Mouse (Mus musculus) neural tube, embryonic 14.5 days (tissue): ENCODE measurements at regions not wholly inside any gene's neighbourhood (a gene's known extent, or its start where the extent isn't known, plus 50 kb on each side); places are given as distances from the start of the nearest gene placed in this dataset.
A peak's percentile ranks its signal among the peaks of the same experiment; 100 is the strongest.

Source experiments
- ATAC-seq: fragments of 200-750 bp; cut with Nextera tagmentation; 2 replicates; pipeline ENCODE4 v1.8.0; 2017; ENCODE audit warnings: low read depth, mild to moderate bottlenecking, moderate TSS enrichment, moderate library complexity
- H3K27ac ChIP-seq: fragments of 300-500 bp; sonication (generic); 2 replicates; pipeline ENCODE4 v1.5.1; 2014; ENCODE audit warnings: low read depth, mild to moderate bottlenecking, control low read depth, low read length, moderate library complexity, mixed read lengths
- H3K27me3 ChIP-seq: fragments of 300-500 bp; sonication (generic); 2 replicates; pipeline ENCODE4 v1.6.1; 2014; ENCODE audit warnings: low read length; ENCODE audit not compliant: control insufficient read depth, insufficient read depth
- H3K36me3 ChIP-seq: fragments of 300-500 bp; sonication (generic); 2 replicates; pipeline ENCODE4 v1.6.1; 2014; ENCODE audit warnings: low read length, mixed read lengths; ENCODE audit not compliant: control insufficient read depth, insufficient read depth
- H3K4me1 ChIP-seq: fragments of 300-500 bp; sonication (generic); 2 replicates; pipeline ENCODE4 v1.6.1; 2014; ENCODE audit warnings: low read length; ENCODE audit not compliant: control insufficient read depth, insufficient read depth
- H3K4me2 ChIP-seq: fragments of 300-500 bp; sonication (generic); 2 replicates; pipeline ENCODE4 v1.6.1; 2014; ENCODE audit warnings: mild to moderate bottlenecking, low read depth, low read length, control low read depth
- H3K4me3 ChIP-seq: fragments of 300-500 bp; sonication (generic); 2 replicates; pipeline ENCODE4 v1.5.1; 2014; ENCODE audit warnings: low read depth, low read length, control low read depth, mixed read lengths
- H3K9ac ChIP-seq: fragments of 300-500 bp; sonication (generic); replicated peaks from 2 replicates; pipeline ENCODE4 v1.6.1; 2014; ENCODE audit warnings: low read depth, mild to moderate bottlenecking, control low read depth, low read length, mixed read lengths
- H3K9me3 ChIP-seq: fragments of 300-500 bp; sonication (generic); 2 replicates; pipeline ENCODE4 v1.6.1; 2016; ENCODE audit warnings: low read length; ENCODE audit not compliant: control insufficient read depth
- WGBS: fragments of 180-500 bp; shearing (Covaris S2); extraction: QIAGEN DNeasy Blood & Tissue Kit; methylation state at CpG from one replicate; pipeline ENCODE4 v1.1.7; 2014; 5-methylcytosine and 5-hydroxymethylcytosine counted together

DNA sequence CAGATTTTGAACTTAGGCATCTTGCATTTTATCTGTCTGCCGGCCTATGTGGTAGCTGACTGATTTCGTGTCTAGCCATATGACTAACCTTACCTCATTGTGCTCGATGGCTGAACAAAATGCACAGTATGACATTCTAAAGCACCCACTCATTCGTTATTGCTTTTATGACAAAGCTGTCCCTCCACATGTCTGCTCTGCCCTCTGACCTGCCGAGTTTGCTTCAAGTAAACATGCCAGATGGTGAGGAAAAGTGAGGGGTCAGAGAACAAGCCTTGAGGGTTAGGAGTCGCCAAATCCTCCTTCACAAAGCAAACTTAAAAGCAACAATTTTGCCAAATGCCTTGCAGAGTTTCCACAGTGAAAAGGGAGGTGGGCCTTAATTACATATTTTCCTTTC lies 196.0 kb upstream of the Elavl2 start:
- no peak for ATAC-seq
- Histone ChIP-seq H3K4me3 (no peak overlapping the region), H3K36me3 (no peaks in the 10 kb centered on the region), H3K9me3 (no peaks in the 10 kb centered on the region), H3K27me3 (no peaks in the 10 kb centered on the region), H3K4me1 (no peaks in the 10 kb centered on the region), H3K4me2 (no peak overlapping the region), H3K9ac (no peak overlapping the region), H3K27ac (no peak overlapping the region)
- WGBS = 66% methylated on average over 6 of the region's 6 CpGs

DNA sequence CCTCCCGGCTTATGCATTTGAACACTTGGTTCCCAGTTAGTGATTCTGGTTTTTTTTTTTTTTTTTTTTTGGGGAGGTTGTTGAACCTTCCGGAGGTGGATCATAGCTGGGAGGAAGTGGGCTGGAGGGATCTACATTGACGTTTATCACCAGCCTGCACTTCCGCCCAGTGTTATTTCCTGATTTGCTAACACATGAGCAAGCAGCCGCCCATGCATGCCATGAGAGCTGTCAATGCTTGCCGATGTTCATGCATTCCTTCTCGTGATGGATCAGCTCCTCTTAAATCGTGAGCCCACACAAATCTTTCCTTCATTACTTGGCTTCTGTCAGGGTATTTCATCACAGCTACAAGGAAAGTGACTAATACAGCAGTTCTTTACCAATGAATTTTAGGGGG lies 195.2 kb upstream of the Elavl2 start:
- H3K9me3 ChIP-seq = no peaks in the 10 kb centered on the region
- H3K27ac ChIP-seq = no peak overlapping the region
- no peaks in the 10 kb centered on the region for H3K36me3 ChIP-seq
- ATAC-seq = no peak
- no peaks in the 10 kb centered on the region for H3K4me1 ChIP-seq
- H3K27me3 ChIP-seq = no peaks in the 10 kb centered on the region
- no peak overlapping the region for H3K4me3 ChIP-seq
- WGBS = 67% methylated on average over 8 of the region's 8 CpGs
- no peak overlapping the region for H3K9ac ChIP-seq
- no peak overlapping the region for H3K4me2 ChIP-seq

GRCm38 (mm10) chr4:91589779-91590178 lies 189.2 kb upstream of the Elavl2 start:
- no peaks in the 10 kb centered on the region for H3K36me3 ChIP-seq
- WGBS = 84% methylated on average over 3 of the region's 3 CpGs
- H3K4me3 ChIP-seq = no peak overlapping the region
- no peak overlapping the region for H3K9ac ChIP-seq
- H3K4me2 ChIP-seq = no peak overlapping the region
- H3K9me3 ChIP-seq = no peaks in the 10 kb centered on the region
- H3K27ac ChIP-seq = no peak overlapping the region
- no peaks in the 10 kb centered on the region for H3K4me1 ChIP-seq
- H3K27me3 ChIP-seq = no peaks in the 10 kb centered on the region
- ATAC-seq = no peak

GRCm38 (mm10) chr4:91587541-91588059 lies 187.0 kb upstream of the Elavl2 start:
- 92% methylated on average over 1 of the region's 1 CpGs for WGBS
- H3K36me3 ChIP-seq = no peaks in the 10 kb centered on the region
- no peaks in the 10 kb centered on the region for H3K4me1 ChIP-seq
- H3K27me3 ChIP-seq = no peaks in the 10 kb centered on the region
- no peak for ATAC-seq
- H3K9ac ChIP-seq = no peak overlapping the region
- no peak overlapping the region for H3K27ac ChIP-seq
- H3K4me3 ChIP-seq = no peak overlapping the region
- H3K9me3 ChIP-seq = no peaks in the 10 kb centered on the region
- H3K4me2 ChIP-seq = no peak overlapping the region

DNA sequence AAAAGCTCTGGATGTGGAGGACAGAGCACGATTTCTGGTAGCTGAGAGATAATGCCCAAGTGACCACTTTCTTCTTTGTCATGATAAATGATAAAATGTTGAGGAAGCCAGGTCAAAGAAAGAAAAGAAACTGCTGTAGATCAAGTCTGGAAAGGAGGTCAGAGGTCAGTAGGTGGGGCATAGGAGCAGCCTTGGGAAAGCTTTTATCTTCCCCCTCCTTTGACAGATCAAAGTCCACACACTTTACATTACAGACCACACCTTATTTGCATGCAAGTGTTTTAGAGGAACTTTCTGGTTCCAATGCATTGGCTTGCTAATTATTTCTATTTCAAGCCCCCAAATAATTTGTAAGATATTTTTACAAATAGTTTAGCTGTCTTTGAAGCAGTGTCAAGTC lies 182.4 kb upstream of the Elavl2 start:
- WGBS = 44% methylated on average over 1 of the region's 1 CpGs
- Histone ChIP-seq H3K4me3 (no peak overlapping the region), H3K27ac (no peak overlapping the region), H3K9me3 (no peaks in the 10 kb centered on the region), H3K36me3 (no peaks in the 10 kb centered on the region), H3K4me2 (no peak overlapping the region), H3K4me1 (no peaks in the 10 kb centered on the region), H3K27me3 (no peaks in the 10 kb centered on the region), H3K9ac (no peak overlapping the region)
- no peak for ATAC-seq

DNA sequence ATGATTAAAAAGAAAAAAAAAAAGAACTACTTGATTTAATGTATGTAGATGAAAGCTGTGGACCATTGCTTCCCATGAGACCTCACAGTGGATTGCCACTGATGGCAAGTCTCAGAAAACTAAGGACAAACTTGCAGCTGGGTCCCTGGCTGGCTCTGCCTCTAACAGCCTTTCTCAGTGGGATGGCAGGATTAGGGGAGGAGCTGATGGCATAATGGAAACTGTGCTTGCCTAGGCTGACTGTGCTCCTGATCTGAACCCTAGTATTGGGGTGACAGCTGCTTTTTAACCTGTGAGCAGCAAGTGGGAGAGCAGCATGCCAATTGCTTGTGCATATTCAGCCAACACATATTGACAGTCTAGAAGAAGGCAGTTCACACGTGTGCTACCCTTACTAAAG lies 156.9 kb upstream of the Elavl2 start:
- Histone ChIP-seq H3K27ac (no peak overlapping the region), H3K4me2 (no peak overlapping the region), H3K36me3 (no peaks in the 10 kb centered on the region), H3K9me3 (no peaks in the 10 kb centered on the region), H3K4me1 (no peaks in the 10 kb centered on the region), H3K4me3 (no peak overlapping the region), H3K27me3 (no peaks in the 10 kb centered on the region), H3K9ac (no peak overlapping the region)
- WGBS = 28% methylated on average over 1 of the region's 1 CpGs
- peak; percentile 54; the same call in 1 of the 2 replicates for ATAC-seq

DNA sequence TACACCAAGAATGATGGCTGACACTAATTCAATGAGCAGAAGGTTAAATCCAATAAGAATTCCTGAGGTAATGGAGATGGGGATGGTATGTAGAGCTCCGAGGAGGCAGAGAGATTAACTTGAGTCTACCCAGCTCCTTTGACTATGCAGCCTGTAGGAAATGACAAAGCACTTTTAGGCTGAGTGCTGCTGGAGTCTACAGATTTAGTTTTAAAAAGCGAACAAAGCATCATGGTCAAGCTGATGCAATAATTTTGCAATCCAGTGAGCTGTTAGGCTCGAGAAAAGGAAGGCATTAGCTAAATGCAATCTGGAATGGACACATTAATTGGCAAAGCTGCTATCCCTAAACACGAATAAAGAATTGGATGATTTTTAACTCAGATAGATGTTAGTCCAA lies 156.4 kb upstream of the Elavl2 start:
- H3K9ac ChIP-seq = no peak overlapping the region
- no peaks in the 10 kb centered on the region for H3K27me3 ChIP-seq
- WGBS = 58% methylated on average over 4 of the region's 4 CpGs
- H3K27ac ChIP-seq = no peak overlapping the region
- ATAC-seq = no peak
- no peaks in the 10 kb centered on the region for H3K36me3 ChIP-seq
- no peak overlapping the region for H3K4me2 ChIP-seq
- no peaks in the 10 kb centered on the region for H3K4me1 ChIP-seq
- no peak overlapping the region for H3K4me3 ChIP-seq
- H3K9me3 ChIP-seq = no peaks in the 10 kb centered on the region

- Histone ChIP-seq H3K9ac (no peak overlapping the region), H3K4me1 (no peaks in the 10 kb centered on the region), H3K4me3 (no peak overlapping the region), H3K4me2 (no peak overlapping the region), H3K27me3 (no peaks in the 10 kb centered on the region), H3K9me3 (no peaks in the 10 kb centered on the region), H3K27ac (no peak overlapping the region), H3K36me3 (no peaks in the 10 kb centered on the region)
- ATAC-seq = no peak
- 86% methylated on average over 4 of the region's 4 CpGs for WGBS
Observed at GRCm38 (mm10) chr4:91524367-91524766, 123.8 kb upstream of the Elavl2 start.

DNA sequence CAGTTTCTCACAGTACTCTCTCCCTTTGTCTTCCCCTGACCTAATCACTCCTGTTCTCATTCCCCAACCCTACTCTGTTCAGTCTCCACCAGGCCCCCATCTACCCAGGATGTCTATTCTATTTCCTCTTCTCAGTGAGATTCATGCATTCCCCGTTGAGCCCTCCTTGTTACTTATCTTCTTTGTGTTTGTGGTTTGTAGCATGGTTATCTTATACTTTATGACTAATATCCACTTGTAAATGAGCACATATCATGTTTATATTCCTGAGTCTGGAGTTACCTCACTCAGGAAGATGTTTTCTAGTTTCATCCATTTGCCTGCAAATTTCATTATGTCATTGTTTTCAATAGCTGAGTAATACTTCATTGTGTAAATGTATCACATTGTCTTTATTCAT lies 111.0 kb upstream of the Elavl2 start:
- Histone ChIP-seq H3K36me3 (no peaks in the 10 kb centered on the region), H3K27ac (no peak overlapping the region), H3K4me2 (no peak overlapping the region), H3K9ac (no peak overlapping the region), H3K4me1 (no peaks in the 10 kb centered on the region), H3K27me3 (no peaks in the 10 kb centered on the region), H3K9me3 (no peaks in the 10 kb centered on the region), H3K4me3 (no peak overlapping the region)
- no peak for ATAC-seq
- 87% methylated on average over 1 of the region's 1 CpGs for WGBS

DNA sequence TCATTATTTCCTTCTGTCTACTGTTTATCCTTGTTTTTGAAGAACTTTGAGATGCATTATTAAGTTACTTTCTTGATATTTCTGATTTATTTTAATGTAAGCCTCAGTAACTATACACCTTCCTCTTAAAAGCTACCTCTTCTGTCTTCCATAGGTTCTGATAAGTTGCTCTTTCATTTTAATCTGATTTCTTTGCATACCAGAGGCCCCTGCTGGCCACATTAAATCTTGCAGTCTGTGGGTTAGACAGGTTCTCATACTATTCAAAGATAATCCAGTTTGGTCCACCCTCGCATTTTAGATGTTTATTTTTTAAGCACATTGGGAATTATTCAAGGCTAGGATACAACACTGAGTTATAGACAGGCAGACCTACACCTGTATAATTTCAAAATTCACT lies 109.4 kb upstream of the Elavl2 start:
- Histone ChIP-seq H3K27ac (no peak overlapping the region), H3K36me3 (no peaks in the 10 kb centered on the region), H3K9ac (no peak overlapping the region), H3K4me2 (no peak overlapping the region), H3K4me3 (no peak overlapping the region), H3K9me3 (no peaks in the 10 kb centered on the region), H3K4me1 (no peaks in the 10 kb centered on the region), H3K27me3 (no peaks in the 10 kb centered on the region)
- WGBS = 88% methylated on average over 1 of the region's 1 CpGs
- ATAC-seq = no peak
